Mouse (Mus musculus) fibroblast of lung, adult 2 months (primary cell): ENCODE data around the gene Trappc5.

Experiments used
- DNase-seq: peaks from one replicate; pipeline ENCODE4 v3.0.0-alpha.2; 2011; ENCODE audit warnings: low read depth

Trappc5 gene

DNA sequence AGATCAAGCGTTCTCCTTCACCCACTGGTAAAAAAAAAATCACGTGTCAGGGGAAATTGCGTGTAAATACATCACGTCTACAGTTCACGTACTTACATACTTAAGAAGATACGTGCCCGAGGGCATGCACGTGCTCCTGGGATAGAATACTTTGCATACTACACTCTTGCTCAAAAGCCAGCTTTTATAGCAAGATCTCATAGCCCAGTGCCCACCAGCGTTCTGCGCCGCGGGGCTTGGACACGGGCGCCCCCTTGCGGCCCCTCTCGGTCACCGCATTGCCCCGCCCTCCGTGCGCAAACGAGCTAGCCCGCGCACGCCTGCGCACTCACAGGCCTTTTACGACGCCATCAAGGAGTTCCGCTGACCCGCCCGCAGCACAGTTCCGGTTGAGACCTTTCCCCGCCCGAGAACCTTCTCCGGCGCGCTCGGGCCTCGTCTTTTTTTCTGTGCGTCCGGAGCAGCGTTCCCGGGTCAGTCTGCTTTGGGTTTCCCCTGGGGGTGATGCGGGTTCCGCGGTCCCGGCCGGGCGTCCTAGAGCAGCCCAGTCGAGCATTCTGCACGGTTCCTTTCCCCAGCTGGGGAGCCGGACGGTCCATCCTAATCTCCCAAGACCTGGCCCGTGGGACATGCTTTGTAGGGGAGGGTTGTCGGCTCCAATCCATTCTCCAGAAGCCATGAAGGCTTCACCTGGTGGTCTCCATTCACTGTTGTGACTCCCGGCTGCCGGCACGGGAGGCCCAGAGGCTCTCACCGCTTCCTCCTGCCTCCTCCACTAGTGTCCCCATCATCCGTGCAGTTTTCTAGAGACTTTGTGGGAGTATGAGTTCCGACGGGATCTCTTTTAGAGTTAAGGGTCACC lies at the start of gene Trappc5:
Gene Trappc5, plus strand, starts transcription at position 169 of the 862 bp plus-strand sequence.
- DNase-seq: peak; percentile 75

DNA sequence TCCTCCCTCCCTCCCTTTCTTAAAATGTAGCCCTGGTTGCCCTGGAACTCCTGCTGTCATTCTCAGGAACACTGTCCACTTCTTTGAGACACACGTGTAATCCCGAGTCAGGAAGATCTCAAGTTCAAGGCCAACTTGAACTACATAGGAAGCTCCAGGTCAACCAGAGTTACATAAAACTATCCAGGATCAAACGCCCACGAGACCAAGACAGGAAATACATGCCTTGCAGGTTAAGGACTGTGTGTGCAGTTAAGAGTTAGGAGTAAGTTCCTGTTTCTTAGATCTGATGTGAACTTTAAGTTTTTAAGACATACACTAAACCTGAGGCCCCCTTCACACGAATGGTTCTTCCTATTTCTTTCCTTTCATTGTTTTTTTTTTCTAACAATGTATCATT lies 49.1 kb upstream of the Trappc5 start:
- no peak for DNase-seq

DNA sequence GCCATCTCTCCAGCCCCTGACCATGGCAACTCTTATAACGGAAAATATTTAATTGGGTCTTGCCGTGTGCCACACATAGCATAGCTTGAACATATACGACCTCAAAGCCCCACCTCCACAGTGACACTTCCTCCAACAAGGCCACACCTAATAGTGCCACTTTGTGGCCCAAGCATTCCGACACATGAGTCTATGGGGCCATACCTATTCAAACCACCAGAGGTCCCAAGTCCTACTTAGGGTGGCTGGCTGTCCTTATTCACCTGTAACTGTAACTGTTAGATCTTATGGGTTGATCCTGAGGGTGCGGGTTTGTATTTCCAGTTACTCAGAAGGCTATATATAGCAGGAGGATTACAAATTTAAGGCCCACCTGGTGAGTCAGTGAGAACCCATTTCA lies 48.1 kb upstream of the Trappc5 start:
- DNase-seq: no peak

DNA sequence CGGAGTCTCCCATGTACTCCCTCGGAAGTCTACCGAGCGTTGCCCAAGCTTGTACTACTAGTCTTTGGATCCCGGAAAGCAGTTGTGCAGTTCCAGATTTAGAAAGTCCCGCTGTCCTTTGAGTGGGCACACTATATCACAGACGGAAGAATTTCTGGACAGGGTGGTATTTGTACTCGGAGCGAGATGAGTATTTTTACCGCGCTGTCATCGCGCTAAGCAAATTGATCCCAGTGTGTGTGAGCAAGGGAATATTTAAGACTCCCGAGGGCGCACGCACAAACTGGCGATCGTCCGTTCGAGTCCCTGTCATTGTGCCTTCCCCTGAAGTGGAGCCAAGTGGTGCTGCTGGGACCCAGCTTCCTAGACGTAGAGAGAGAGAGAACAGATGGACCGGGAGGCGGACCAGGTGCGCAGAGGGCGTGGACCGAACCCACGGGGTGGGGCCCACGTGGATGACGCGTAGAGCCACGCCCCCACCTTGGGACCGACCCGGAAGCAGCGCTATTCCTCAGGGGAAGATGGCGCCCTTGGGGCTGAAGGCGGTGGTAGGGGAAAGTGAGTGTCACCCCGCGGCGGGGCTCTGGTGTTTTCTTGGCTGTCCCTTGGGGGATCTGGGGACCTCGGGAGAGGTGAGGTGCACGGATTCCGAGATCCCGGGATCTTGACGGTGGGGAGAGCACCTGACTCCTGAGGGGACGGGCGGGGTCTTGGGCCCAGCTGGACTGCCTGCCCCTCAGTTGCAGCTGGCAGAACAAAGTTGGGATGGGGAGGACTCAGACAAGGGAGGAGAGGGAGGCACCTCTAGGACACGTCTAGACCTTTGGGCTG lies 45.2 kb upstream of the Trappc5 start, which contains the start of gene Stxbp2:
Gene Stxbp2, plus strand, starts transcription at position 309 of the 831 bp plus-strand sequence.
- peak; percentile 17 for DNase-seq

- DNase-seq: no peak
These were observed 44.6 kb upstream of the Trappc5 start for GRCm38 (mm10) chr8:3631478-3631875.

GRCm38 (mm10) chr8:3645804-3646203 lies 30.3 kb upstream of the Trappc5 start:
- DNase-seq: no peak

GRCm38 (mm10) chr8:3646824-3647531 lies 29.1 kb upstream of the Trappc5 start:
- DNase-seq: no peak

GRCm38 (mm10) chr8:3647561-3647960 lies 28.5 kb upstream of the Trappc5 start:
- no peak for DNase-seq

DNA sequence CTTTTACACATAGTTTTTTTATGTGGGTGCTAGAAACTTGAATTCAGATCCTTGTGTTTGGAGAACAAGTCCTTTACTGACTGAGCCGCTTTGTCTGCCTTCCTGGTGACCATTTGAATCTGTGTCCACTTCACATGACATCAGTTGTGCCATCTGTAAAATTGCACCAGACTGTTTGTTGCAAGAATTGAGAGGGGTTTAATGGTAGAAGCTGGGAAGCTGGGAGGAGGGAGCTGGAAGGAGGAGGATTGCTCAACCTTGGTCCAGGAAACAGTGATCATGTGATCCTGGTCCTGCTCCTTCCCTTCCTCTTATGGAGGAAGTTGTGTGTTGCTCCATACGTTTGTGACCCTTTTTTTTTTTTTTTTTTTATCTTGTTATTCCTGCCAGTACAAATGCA lies 27.8 kb upstream of the Trappc5 start:
- DNase-seq: no peak

- DNase-seq: no peak
These were observed 27.1 kb upstream of the Trappc5 start for GRCm38 (mm10) chr8:3648990-3649389.

DNA sequence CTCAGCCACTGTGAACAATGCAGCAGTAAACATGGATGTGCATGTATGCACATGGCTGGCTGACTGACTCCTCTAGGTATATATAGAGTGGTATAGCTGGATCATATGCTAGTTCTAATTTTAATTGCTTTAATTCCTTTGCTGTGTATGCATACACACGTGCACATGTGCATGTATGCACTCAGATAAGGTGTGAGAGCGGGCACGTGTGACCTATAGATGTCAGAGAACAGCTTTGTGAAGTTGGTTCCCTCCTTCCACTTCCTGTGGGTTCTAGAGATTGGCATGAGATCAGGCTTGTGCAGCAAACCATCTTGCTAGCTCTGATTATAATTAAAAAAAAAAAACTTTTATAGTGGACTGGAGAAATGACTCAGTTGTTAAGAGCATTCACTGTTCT lies 23.3 kb upstream of the Trappc5 start:
- no peak for DNase-seq

DNA sequence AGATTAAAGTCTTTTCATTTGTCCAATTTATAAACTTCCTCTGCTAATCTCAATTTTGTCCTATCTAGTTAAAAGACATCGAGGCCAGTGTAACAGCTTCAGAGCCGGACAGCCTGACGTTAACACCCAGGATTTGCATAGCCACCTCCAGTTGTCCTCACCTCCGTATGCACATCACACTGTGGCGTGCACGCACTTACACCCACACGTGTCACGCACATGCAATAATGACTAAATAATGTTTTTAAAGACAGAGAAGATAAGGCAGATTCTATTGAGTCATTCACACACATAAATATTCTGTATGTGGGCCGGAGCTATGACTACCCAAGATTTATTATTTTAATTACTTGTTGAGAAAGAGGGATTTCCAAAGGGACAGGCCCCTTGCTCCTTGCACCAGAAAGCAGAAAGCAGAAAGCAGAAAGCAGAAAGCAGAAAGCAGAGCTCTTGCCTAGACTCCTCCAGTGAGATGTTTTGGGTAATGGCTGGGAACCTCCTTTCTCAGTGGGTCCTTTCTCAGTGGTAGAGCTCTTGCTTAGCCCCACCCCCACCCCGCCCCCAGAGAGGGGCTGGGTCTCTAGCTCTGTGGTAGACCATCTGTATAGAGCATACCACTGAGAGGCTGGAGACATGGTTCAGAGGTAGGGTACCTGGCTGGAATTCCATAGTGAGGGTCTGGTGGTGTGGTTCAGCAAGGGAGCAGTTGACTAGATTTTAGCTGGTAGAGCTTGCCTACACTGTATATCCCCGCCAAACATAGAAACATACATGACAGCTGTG lies 21.2 kb upstream of the Trappc5 start:
- no peak for DNase-seq

GRCm38 (mm10) chr8:3655526-3655925 lies 20.6 kb upstream of the Trappc5 start, which contains the start of gene Retn:
Gene Retn, plus strand, starts transcription at chr8:3655770.
- no peak for DNase-seq

- no peak for DNase-seq
These were observed 19.2 kb upstream of the Trappc5 start for GRCm38 (mm10) chr8:3656725-3657381.

- DNase-seq: no peak
These were observed 15.2 kb upstream of the Trappc5 start for GRCm38 (mm10) chr8:3660889-3661288.

- DNase-seq: no peak
These were observed 11.7 kb upstream of the Trappc5 start for GRCm38 (mm10) chr8:3664405-3664804.

DNA sequence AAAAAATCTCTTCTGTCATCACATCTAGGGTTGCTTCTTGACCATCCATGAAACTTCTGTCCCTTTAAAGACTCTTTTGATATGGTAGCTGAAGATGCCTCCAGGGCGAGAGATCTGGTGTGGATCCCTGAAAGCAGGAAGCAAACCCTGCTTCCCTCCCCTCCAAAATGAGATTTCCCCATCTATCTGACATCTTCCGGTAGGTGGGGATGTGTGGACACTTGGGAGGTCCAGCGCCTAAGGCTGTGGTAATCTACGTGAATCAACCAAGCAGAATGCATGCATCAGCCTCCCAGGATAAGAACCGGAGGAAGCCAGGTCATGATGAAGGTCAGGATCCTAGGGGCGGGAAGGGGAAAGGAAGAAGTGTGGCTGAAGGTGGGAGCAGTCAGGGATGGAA lies 10.6 kb upstream of the Trappc5 start, which contains the start of gene Mcemp1:
Gene Mcemp1, plus strand, starts transcription at position 248 of the 400 bp plus-strand sequence.
- DNase-seq: no peak

DNA sequence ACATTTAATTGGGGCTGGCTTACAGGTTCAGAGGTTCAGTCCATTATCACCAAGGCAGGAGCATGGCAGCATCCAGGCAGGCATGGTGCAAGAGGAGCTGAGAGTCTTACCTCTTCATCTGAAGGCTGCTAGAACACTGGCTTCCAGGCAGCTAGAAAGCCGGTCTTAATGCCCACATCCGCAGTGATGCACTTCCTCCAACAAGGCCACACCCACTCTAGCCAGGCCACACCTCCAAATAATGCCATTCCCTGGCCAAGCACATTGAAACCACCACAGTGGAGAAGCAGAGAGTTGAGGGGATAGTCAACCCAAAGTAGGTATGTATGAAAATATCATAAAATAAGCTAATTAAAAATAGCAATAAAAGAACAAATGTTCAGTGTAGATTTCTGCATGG lies 5.7 kb upstream of the Trappc5 start:
- no peak for DNase-seq

DNA sequence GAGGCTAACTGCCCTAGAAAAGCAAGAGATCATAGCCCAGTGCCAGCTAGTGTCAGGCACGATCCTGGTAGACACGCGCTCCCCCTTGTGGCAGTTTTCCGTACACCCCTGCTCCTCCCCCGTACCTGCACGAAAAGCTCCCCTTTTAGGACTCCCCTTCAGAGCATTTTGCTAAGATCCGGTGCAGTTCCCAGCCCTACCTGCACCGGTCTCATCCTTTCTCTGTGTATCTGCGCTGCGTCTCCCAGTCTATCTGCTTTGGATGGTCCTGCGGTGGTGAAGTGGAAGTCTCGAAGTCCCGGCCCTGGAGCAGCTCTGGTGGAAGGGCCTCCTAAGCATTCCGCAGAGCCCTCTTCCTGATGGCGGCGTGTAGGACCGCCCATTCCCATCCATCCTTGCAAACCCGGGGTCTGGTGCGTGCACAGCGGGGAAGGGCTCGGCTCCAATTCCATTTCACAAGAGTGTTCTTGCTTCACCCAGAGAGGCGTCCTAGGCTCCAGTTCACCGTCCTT lies 4.1 kb upstream of the Trappc5 start, which contains the start of gene Fcor:
Gene Fcor, minus strand, starts transcription at position 383 of the 512 bp plus-strand sequence.
- peak; percentile 54 for DNase-seq

GRCm38 (mm10) chr8:3674671-3675070 lies 1.4 kb upstream of the Trappc5 start:
- DNase-seq: no peak
